Mouse (Mus musculus) erythroblast, embryonic 14.5 days (primary cell): ENCODE data around the gene Nox1.

ENCODE experiments used
- GATA1 ChIP-seq: IDR thresholded peaks from 2 replicates; pipeline ENCODE4 v1.6.1; 2012; ENCODE audit warnings: low read length, inconsistent platforms, mixed read lengths
- TAL1 ChIP-seq: IDR thresholded peaks from 3 replicates; pipeline ENCODE4 v1.6.1; 2012; ENCODE audit warnings: low read length, inconsistent platforms, mixed read lengths

- TF ChIP-seq GATA1 (no peak), TAL1 (no peak)
Observed at GRCm38 (mm10) chrX:134056897-134057296, 164.9 kb downstream of the Nox1 start.
